Mouse (Mus musculus): ENCODE measurements around the gene Faim2.

Faim2 gene

GRCm38 (mm10) chr15:99470224-99470761 is 57.7 kb downstream of the Faim2 start:
- TF ChIP-seq CTCF (conservative IDR thresholded peaks at IDR 0.05; ENCODE audit: low read length) = no peak
- no peak for TF ChIP-seq NANOG (IDR thresholded peaks at IDR 0.05; ENCODE audit: borderline replicate concordance, low read length)
- TF ChIP-seq POU5F1 (IDR thresholded peaks at IDR 0.05; ENCODE audit: borderline replicate concordance, low read length) = no peak
- Histone ChIP-seq H3K36me3 (ENCODE audit: insufficient read depth, low read length) (peaks cover 16% of the 10 kb centered on the region), H3K9me3 (ENCODE audit: low read length) (no peaks in the 10 kb centered on the region), H3K4me3 (replicated peaks; ENCODE audit: low read length) (peak overlapping the region; percentile 64), H3K27me3 (ENCODE audit: insufficient read depth, low read length) (no peaks in the 10 kb centered on the region), H3K4me1 (replicated peaks; ENCODE audit: low read depth, low read length) (peaks cover 82% of the 10 kb centered on the region)

GRCm38 (mm10) chr15:99469736-99470135 is 58.2 kb downstream of the Faim2 start:
- Histone ChIP-seq H3K9me3 (ENCODE audit: low read length) (no peaks in the 10 kb centered on the region), H3K4me1 (replicated peaks; ENCODE audit: low read depth, low read length) (peaks cover 77% of the 10 kb centered on the region), H3K36me3 (ENCODE audit: insufficient read depth, low read length) (peaks cover 16% of the 10 kb centered on the region), H3K27me3 (ENCODE audit: insufficient read depth, low read length) (no peaks in the 10 kb centered on the region), H3K4me3 (replicated peaks; ENCODE audit: low read length) (peak overlapping the region; percentile 64)
- TF ChIP-seq CTCF (conservative IDR thresholded peaks at IDR 0.05; ENCODE audit: low read length) = no peak
- TF ChIP-seq POU5F1 (IDR thresholded peaks at IDR 0.05; ENCODE audit: borderline replicate concordance, low read length) = no peak
- no peak for TF ChIP-seq NANOG (IDR thresholded peaks at IDR 0.05; ENCODE audit: borderline replicate concordance, low read length)

GRCm38 (mm10) chr15:99469067-99469466 is 58.9 kb downstream of the Faim2 start:
- Histone ChIP-seq H3K4me1 (replicated peaks; ENCODE audit: low read depth, low read length) (peaks cover 75% of the 10 kb centered on the region), H3K27me3 (ENCODE audit: insufficient read depth, low read length) (no peaks in the 10 kb centered on the region), H3K36me3 (ENCODE audit: insufficient read depth, low read length) (peaks cover 16% of the 10 kb centered on the region), H3K9me3 (ENCODE audit: low read length) (no peaks in the 10 kb centered on the region), H3K4me3 (replicated peaks; ENCODE audit: low read length) (no peak overlapping the region)
- TF ChIP-seq CTCF (conservative IDR thresholded peaks at IDR 0.05; ENCODE audit: low read length) (peak; percentile 96), POU5F1 (IDR thresholded peaks at IDR 0.05; ENCODE audit: borderline replicate concordance, low read length) (no peak), NANOG (IDR thresholded peaks at IDR 0.05; ENCODE audit: borderline replicate concordance, low read length) (no peak)

GRCm38 (mm10) chr15:99463194-99463593 is 64.8 kb downstream of the Faim2 start:
- Histone ChIP-seq H3K9me3 (ENCODE audit: low read length) (no peaks in the 10 kb centered on the region), H3K36me3 (ENCODE audit: insufficient read depth, low read length) (no peaks in the 10 kb centered on the region), H3K4me1 (replicated peaks; ENCODE audit: low read depth, low read length) (peaks cover 35% of the 10 kb centered on the region), H3K4me3 (replicated peaks; ENCODE audit: low read length) (no peak overlapping the region), H3K27me3 (ENCODE audit: insufficient read depth, low read length) (no peaks in the 10 kb centered on the region)
- TF ChIP-seq CTCF (conservative IDR thresholded peaks at IDR 0.05; ENCODE audit: low read length) = no peak
- TF ChIP-seq NANOG (IDR thresholded peaks at IDR 0.05; ENCODE audit: borderline replicate concordance, low read length) = no peak
- no peak for TF ChIP-seq POU5F1 (IDR thresholded peaks at IDR 0.05; ENCODE audit: borderline replicate concordance, low read length)

GRCm38 (mm10) chr15:99457606-99458401 is 70.2 kb downstream of the Faim2 start, which contains the start of gene Nckap5l:
Gene Nckap5l (minus strand): TSS chr15:99457748.
- H3K4me1 ChIP-seq (replicated peaks; ENCODE audit: low read depth, low read length) = peaks cover 58% of the 10 kb centered on the region
- peaks cover 19% of the 10 kb centered on the region; the same call in 1 of the 2 replicates for H3K36me3 ChIP-seq (ENCODE audit: insufficient read depth, low read length)
- peak within 1 kb of the TSS; percentile 88 for H3K4me3 ChIP-seq (replicated peaks; ENCODE audit: low read length)
- TF ChIP-seq NANOG (IDR thresholded peaks at IDR 0.05; ENCODE audit: borderline replicate concordance, low read length) (no peak), CTCF (conservative IDR thresholded peaks at IDR 0.05; ENCODE audit: low read length) (no peak), POU5F1 (IDR thresholded peaks at IDR 0.05; ENCODE audit: borderline replicate concordance, low read length) (no peak)
- no peaks in the 10 kb centered on the region for H3K9me3 ChIP-seq (ENCODE audit: low read length)
- no peaks in the 10 kb centered on the region for H3K27me3 ChIP-seq (ENCODE audit: insufficient read depth, low read length)

- H3K9me3 ChIP-seq (ENCODE audit: low read length) = no peaks in the 10 kb centered on the region
- no peaks in the 10 kb centered on the region for H3K27me3 ChIP-seq (ENCODE audit: insufficient read depth, low read length)
- TF ChIP-seq CTCF (conservative IDR thresholded peaks at IDR 0.05; ENCODE audit: low read length) (no peak), POU5F1 (IDR thresholded peaks at IDR 0.05; ENCODE audit: borderline replicate concordance, low read length) (no peak), NANOG (IDR thresholded peaks at IDR 0.05; ENCODE audit: borderline replicate concordance, low read length) (no peak)
- peaks cover 65% of the 10 kb centered on the region for H3K4me1 ChIP-seq (replicated peaks; ENCODE audit: low read depth, low read length)
- peak overlapping the region; percentile 88 for H3K4me3 ChIP-seq (replicated peaks; ENCODE audit: low read length)
- H3K36me3 ChIP-seq (ENCODE audit: insufficient read depth, low read length) = peaks cover 22% of the 10 kb centered on the region; the same call in 1 of the 2 replicates
These were observed 70.9 kb downstream of the Faim2 start for GRCm38 (mm10) chr15:99456963-99457605.

- no peaks in the 10 kb centered on the region for H3K9me3 ChIP-seq (ENCODE audit: low read length)
- peaks cover 66% of the 10 kb centered on the region for H3K4me1 ChIP-seq (replicated peaks; ENCODE audit: low read depth, low read length)
- H3K36me3 ChIP-seq (ENCODE audit: insufficient read depth, low read length) = peaks cover 24% of the 10 kb centered on the region; the same call in 1 of the 2 replicates
- peak overlapping the region; percentile 88 for H3K4me3 ChIP-seq (replicated peaks; ENCODE audit: low read length)
- TF ChIP-seq CTCF (conservative IDR thresholded peaks at IDR 0.05; ENCODE audit: low read length) (no peak), POU5F1 (IDR thresholded peaks at IDR 0.05; ENCODE audit: borderline replicate concordance, low read length) (no peak), NANOG (IDR thresholded peaks at IDR 0.05; ENCODE audit: borderline replicate concordance, low read length) (no peak)
- no peaks in the 10 kb centered on the region for H3K27me3 ChIP-seq (ENCODE audit: insufficient read depth, low read length)
These were observed 71.5 kb downstream of the Faim2 start for GRCm38 (mm10) chr15:99456338-99456962.

GRCm38 (mm10) chr15:99455415-99455814 is 72.5 kb downstream of the Faim2 start:
- TF ChIP-seq NANOG (IDR thresholded peaks at IDR 0.05; ENCODE audit: borderline replicate concordance, low read length) (no peak), POU5F1 (IDR thresholded peaks at IDR 0.05; ENCODE audit: borderline replicate concordance, low read length) (no peak), CTCF (conservative IDR thresholded peaks at IDR 0.05; ENCODE audit: low read length) (no peak)
- peaks cover 66% of the 10 kb centered on the region for H3K4me1 ChIP-seq (replicated peaks; ENCODE audit: low read depth, low read length)
- H3K9me3 ChIP-seq (ENCODE audit: low read length) = no peaks in the 10 kb centered on the region
- no peaks in the 10 kb centered on the region for H3K27me3 ChIP-seq (ENCODE audit: insufficient read depth, low read length)
- no peak overlapping the region for H3K4me3 ChIP-seq (replicated peaks; ENCODE audit: low read length)
- peaks cover 28% of the 10 kb centered on the region for H3K36me3 ChIP-seq (ENCODE audit: insufficient read depth, low read length)

All from E14TG2a.4 (cell line).